ENCODE assay signal across 8 mouse cellular contexts in genomic region chr11:57800971-57801765, GRCm38 (mm10). TPM values are rescaled to one million over a fixed set of nuclear protein-coding genes. Genes with fewer than 3 reads are reported as not detected.
A peak's percentile ranks its signal among the peaks of the same experiment; 100 is the strongest.
DNase-seq lines count a peak whose midpoint lies in the region; ATAC-seq and TF ChIP-seq lines count a peak whose summit lies in the region.

Gene Sap30l (plus strand): TSS chr11:57801637.

- TF ChIP-seq POLR2A in liver, adult 2 months (IDR thresholded peaks at IDR 0.05; ENCODE audit: extremely low read depth, insufficient read depth, low read length) = peak; percentile 70
- peak; percentile 65 for TF ChIP-seq POLR2A in myocyte (IDR thresholded peaks at IDR 0.05; ENCODE audit: insufficient read length, low read depth)

- peaks cover 18% of the 10 kb centered on the region for H3K4me1 ChIP-seq in heart, embryonic 11.5 days (ENCODE audit: control insufficient read depth, insufficient read depth, low read length)
- H3K4me1 ChIP-seq in kidney, embryonic 16.5 days (ENCODE audit: insufficient read depth, low read length) = peaks cover 22% of the 10 kb centered on the region
- peaks cover 6% of the 10 kb centered on the region; the same call in 1 of the 2 replicates for H3K4me1 ChIP-seq in liver, adult 2 months (ENCODE audit: control insufficient read depth, insufficient read depth, low read length)

- peak within 1 kb of the TSS; percentile 93 for H3ac ChIP-seq in myocyte (ENCODE audit: control insufficient read depth, insufficient read length)

- H3K9ac ChIP-seq in heart, embryonic 11.5 days (ENCODE audit: low read depth, low read length) = peak within 1 kb of the TSS; percentile 86
- peak within 1 kb of the TSS; percentile 89 for H3K9ac ChIP-seq in kidney, embryonic 16.5 days (replicated peaks; ENCODE audit: low read length)
- H3K9ac ChIP-seq in liver, adult 2 months (ENCODE audit: low read depth, low read length) = peak within 1 kb of the TSS; percentile 86

- H3K4me3 ChIP-seq in heart, embryonic 11.5 days (ENCODE audit: low read depth, low read length) = peak within 1 kb of the TSS; percentile 86
- peak within 1 kb of the TSS; percentile 86 for H3K4me3 ChIP-seq in kidney, embryonic 16.5 days (ENCODE audit: low read length)
- peak within 1 kb of the TSS; percentile 91 for H3K4me3 ChIP-seq in liver, adult 2 months (ENCODE audit: insufficient read depth, low read depth, low read length)
- peak within 1 kb of the TSS; percentile 71 for H3K4me3 ChIP-seq in myocyte

- no peak for TF ChIP-seq CTCF in liver, adult 2 months (IDR thresholded peaks at IDR 0.05; ENCODE audit: low read depth, low read length)

- peak within 1 kb of the TSS; percentile 74 for H3K4me2 ChIP-seq in heart, embryonic 11.5 days
- peak within 1 kb of the TSS; percentile 96 for H3K4me2 ChIP-seq in kidney, embryonic 16.5 days (replicated peaks; ENCODE audit: low read depth, low read length)
- H3K4me2 ChIP-seq in myocyte (ENCODE audit: low read depth) = peak within 1 kb of the TSS; percentile 92

- no peaks in the 10 kb centered on the region for H3K9me3 ChIP-seq in heart, embryonic 11.5 days (replicated peaks; ENCODE audit: control insufficient read depth, low read length)
- H3K9me3 ChIP-seq in kidney, embryonic 16.5 days (ENCODE audit: low read length) = no peaks in the 10 kb centered on the region

- no peaks in the 10 kb centered on the region for H3K36me3 ChIP-seq in heart, embryonic 11.5 days (ENCODE audit: control insufficient read depth, insufficient read depth, low read length)
- no peaks in the 10 kb centered on the region for H3K36me3 ChIP-seq in kidney, embryonic 16.5 days (ENCODE audit: insufficient read depth, low read length)
- H3K36me3 ChIP-seq in liver, adult 2 months (ENCODE audit: control insufficient read depth, insufficient read depth, low read length) = no peaks in the 10 kb centered on the region
- H3K36me3 ChIP-seq in myocyte (ENCODE audit: control insufficient read depth, insufficient read depth) = no peaks in the 10 kb centered on the region
- no peaks in the 10 kb centered on the region for H3K36me3 ChIP-seq in splenic B cell, adult 2 months (ENCODE audit: control insufficient read depth, insufficient read depth, low read length, poor library complexity, severe bottlenecking)

- peak; percentile 100 for ATAC-seq in erythroblast, adult 5-6 weeks (replicated peaks; ENCODE audit: low FRiP score, poor library complexity, severe bottlenecking)
- ATAC-seq in heart, embryonic 11.5 days (replicated peaks; ENCODE audit: insufficient number of reproducible peaks, low FRiP score, low TSS enrichment) = peak; percentile 93
- ATAC-seq in kidney, embryonic 16.5 days (ENCODE audit: low FRiP score, low TSS enrichment) = peak; percentile 97

- peak; percentile 97 for DNase-seq in B cell, adult 2 months
- DNase-seq in brain, adult 2 months (ENCODE audit: low read depth, low spot score) = peak; percentile 97
- DNase-seq in liver, adult 2 months (ENCODE audit: extremely low read depth, low read depth, low spot score) = peak; percentile 86
- DNase-seq in splenic B cell, adult 2 months (ENCODE audit: low read depth, low spot score) = peak; percentile 95

- no peaks in the 10 kb centered on the region for H3K27me3 ChIP-seq in heart, embryonic 11.5 days (ENCODE audit: control insufficient read depth, insufficient read depth, low read length)
- no peaks in the 10 kb centered on the region for H3K27me3 ChIP-seq in kidney, embryonic 16.5 days (ENCODE audit: insufficient read depth, low read length)
- no peaks in the 10 kb centered on the region for H3K27me3 ChIP-seq in liver, adult 2 months (ENCODE audit: control insufficient read depth, insufficient read depth, low read length)
- H3K27me3 ChIP-seq in myocyte (ENCODE audit: control insufficient read depth, insufficient read depth, insufficient read length) = no peaks in the 10 kb centered on the region
- no peaks in the 10 kb centered on the region for H3K27me3 ChIP-seq in splenic B cell, adult 2 months (ENCODE audit: control insufficient read depth, insufficient read depth, low read length, poor library complexity, severe bottlenecking)

- under 1% methylated on average over 66 of the region's 66 CpGs for WGBS in heart, embryonic 11.5 days (ENCODE audit: insufficient replicate concordance)
- under 1% methylated on average over 64 of the region's 66 CpGs for WGBS in kidney, embryonic 16.5 days
- WGBS in liver, adult 2 months = under 1% methylated on average over 66 of the region's 66 CpGs

- H3K79me2 ChIP-seq in liver, adult 2 months (ENCODE audit: control insufficient read depth, insufficient read depth, low read length) = peaks cover 11% of the 10 kb centered on the region
- H3K79me2 ChIP-seq in myocyte (ENCODE audit: control insufficient read depth, insufficient read depth) = peaks cover 4% of the 10 kb centered on the region

- H3K27ac ChIP-seq in heart, embryonic 11.5 days (ENCODE audit: low read depth, low read length) = peak within 1 kb of the TSS; percentile 80
- peak within 1 kb of the TSS; percentile 84 for H3K27ac ChIP-seq in kidney, embryonic 16.5 days (ENCODE audit: low read length)
- H3K27ac ChIP-seq in liver, adult 2 months (replicated peaks; ENCODE audit: insufficient read depth, low read depth, low read length) = peak within 1 kb of the TSS; percentile 52

TF ChIP-seq in myocyte, 11 proteins besides CTCF, POLR2A, EP300 and RAD21:
- TF ChIP-seq TCF12 (IDR thresholded peaks at IDR 0.05; ENCODE audit: insufficient read depth, poor library complexity, severe bottlenecking) = no peak
- no peak for TF ChIP-seq SRF (IDR thresholded peaks at IDR 0.05; ENCODE audit: control insufficient read depth, insufficient read length, low read depth)
- no peak for TF ChIP-seq CEBPB (IDR thresholded peaks at IDR 0.05; ENCODE audit: insufficient read depth, poor library complexity, severe bottlenecking)
- TF ChIP-seq TCF3 (IDR thresholded peaks at IDR 0.05; ENCODE audit: insufficient read length, low read depth) = no peak
- TF ChIP-seq POLR2AphosphoS2 (IDR thresholded peaks at IDR 0.05; ENCODE audit: insufficient read length, low read depth) = no peak
- TF ChIP-seq REST (IDR thresholded peaks at IDR 0.05; ENCODE audit: insufficient read depth, insufficient read length) = no peak
- TF ChIP-seq USF1 (IDR thresholded peaks at IDR 0.05; ENCODE audit: low read depth) = no peak
- no peak for TF ChIP-seq MYOD1 (IDR thresholded peaks at IDR 0.05; ENCODE audit: control insufficient read depth in 1 of 3, insufficient read length in 2 of 3, low read depth in 2 of 3)
- no peak for TF ChIP-seq E2F4 (IDR thresholded peaks at IDR 0.05; ENCODE audit: insufficient read depth)
- TF ChIP-seq MAX (IDR thresholded peaks at IDR 0.05; ENCODE audit: low read depth) = no peak
- TF ChIP-seq MYOG (IDR thresholded peaks at IDR 0.05; ENCODE audit: control insufficient read depth in 1 of 3, insufficient read depth in 1 of 3, insufficient read length in 2 of 3, low read depth in 2 of 3) = no peak
TF ChIP-seq in myocyte: peak in this region for 0.

RNA-seq across cellular contexts. Expression of gene Sap30l, which starts in this region (rescaled TPM):
- total RNA-seq in erythroblast, adult 5-6 weeks (2015; ENCODE audit: low replicate concordance) = 4.8 and 7.9 TPM in 2 replicates
- 4.4 and 4.7 TPM in 2 replicates for total RNA-seq in erythroblast, adult 5-6 weeks (2017; ENCODE audit: low replicate concordance)
- polyA plus RNA-seq in heart, embryonic 11.5 days (2014; fragmentation: Nextera tagmentation; extraction: Ambion mirVana) = 10.7 and 10.8 TPM in 2 replicates
- polyA plus RNA-seq in kidney, embryonic 16.5 days (2015; fragmentation: Nextera tagmentation; extraction: Ambion mirVana) = 6.1 and 7.1 TPM in 2 replicates
- 22.4 and 24.3 TPM in 2 replicates for total RNA-seq in liver, adult 2 months (2014; rRNA removed)
- polyA plus RNA-seq in liver, adult 2 months (2012; rRNA removed) = 24.5 and 30.1 TPM in 2 replicates
- 25.7 TPM for polyA plus RNA-seq in myocyte (2012; fragmentation: generic; extraction: Trizol)

Comparison
In these comparisons a context has a peak if more than half of its experiments do, and no peak if none do; other contexts are left out.
1. Peak in every context shown above with its lines: DNase-seq, ATAC-seq, H3K4me3 ChIP-seq and H3K27ac ChIP-seq.